Mouse (Mus musculus) adrenal gland (tissue): ENCODE measurements around the gene Itpk1.

Experiments
- intact Hi-C: fragments of 180-260 bp; cut with DNase I; formaldehyde crosslinking; loops from one replicate; pipeline ENCODE4 v1.15.1; 2025

The Itpk1 gene

GRCm38 (mm10) chr12:102695369-102696239, 9.1 kb downstream of the Itpk1 start:
- intact Hi-C loops = no loop called here

- intact Hi-C loops = no loop called here
Observed at GRCm38 (mm10) chr12:102691761-102692160, 13.0 kb downstream of the Itpk1 start.

- intact Hi-C loops = no loop called here
Observed at GRCm38 (mm10) chr12:102691180-102691579, 13.6 kb downstream of the Itpk1 start.

- intact Hi-C loops = no loop called here
Observed at GRCm38 (mm10) chr12:102689773-102690563, 14.8 kb downstream of the Itpk1 start.

GRCm38 (mm10) chr12:102686321-102686720, 18.4 kb downstream of the Itpk1 start:
- intact Hi-C loops = no loop called here

- intact Hi-C loops = no loop called here
Observed at GRCm38 (mm10) chr12:102685523-102685931, 19.2 kb downstream of the Itpk1 start.

- intact Hi-C loops = no loop called here
Observed at GRCm38 (mm10) chr12:102684720-102685386, 19.9 kb downstream of the Itpk1 start.

- intact Hi-C loops = no loop called here
Observed at GRCm38 (mm10) chr12:102683979-102684378, 20.8 kb downstream of the Itpk1 start.

GRCm38 (mm10) chr12:102683438-102683837, 21.3 kb downstream of the Itpk1 start:
- intact Hi-C loops = no loop called here

GRCm38 (mm10) chr12:102682722-102683299, 21.9 kb downstream of the Itpk1 start:
- intact Hi-C loops = no loop called here

GRCm38 (mm10) chr12:102682085-102682484, 22.6 kb downstream of the Itpk1 start:
- intact Hi-C loops = no loop called here

GRCm38 (mm10) chr12:102681590-102681989, 23.1 kb downstream of the Itpk1 start:
- intact Hi-C loops = no loop called here

GRCm38 (mm10) chr12:102678820-102679219, 25.9 kb downstream of the Itpk1 start:
- intact Hi-C loops = no loop called here

- intact Hi-C loops = no loop called here
Observed at GRCm38 (mm10) chr12:102677089-102677488, 27.6 kb downstream of the Itpk1 start.

GRCm38 (mm10) chr12:102674556-102674955, 30.2 kb downstream of the Itpk1 start:
- intact Hi-C loops = no loop called here

- intact Hi-C loops = no loop called here
Observed at GRCm38 (mm10) chr12:102674123-102674522, 30.6 kb downstream of the Itpk1 start.

- intact Hi-C loops = no loop called here
Observed at GRCm38 (mm10) chr12:102672857-102673839, 31.6 kb downstream of the Itpk1 start.

- intact Hi-C loops = no loop called here
Observed at GRCm38 (mm10) chr12:102672176-102672575, 32.6 kb downstream of the Itpk1 start.

- intact Hi-C loops = no loop called here
Observed at GRCm38 (mm10) chr12:102670848-102671247, 33.9 kb downstream of the Itpk1 start.
